Mouse (Mus musculus): ENCODE measurements around the gene Scd4.

GRCm38 (mm10) chr19:44331911-44332310 lies 981 bp upstream of the Scd4 start:
- no peak for TF ChIP-seq CTCF (IDR thresholded peaks at IDR 0.05; ENCODE audit: insufficient read depth, low read depth, low read length)
- TF ChIP-seq POLR2A (IDR thresholded peaks at IDR 0.05; ENCODE audit: insufficient read depth, low read depth, low read length): no peak

All from olfactory bulb, adult 2 months (tissue).